Mouse (Mus musculus): ENCODE measurements around the gene Smarca2. TPM values are rescaled to one million over a fixed set of nuclear protein-coding genes. Genes with fewer than 3 reads are reported as not detected.
"Not testable (repeated sequence)": the region's sequence is repeated elsewhere in the genome, so short reads cannot be mapped to it uniquely, and the experiment has no call there.

Smarca2 gene
- polyA plus RNA-seq, 1 experiment from 2014 or later: 36.3 TPM

DNA sequence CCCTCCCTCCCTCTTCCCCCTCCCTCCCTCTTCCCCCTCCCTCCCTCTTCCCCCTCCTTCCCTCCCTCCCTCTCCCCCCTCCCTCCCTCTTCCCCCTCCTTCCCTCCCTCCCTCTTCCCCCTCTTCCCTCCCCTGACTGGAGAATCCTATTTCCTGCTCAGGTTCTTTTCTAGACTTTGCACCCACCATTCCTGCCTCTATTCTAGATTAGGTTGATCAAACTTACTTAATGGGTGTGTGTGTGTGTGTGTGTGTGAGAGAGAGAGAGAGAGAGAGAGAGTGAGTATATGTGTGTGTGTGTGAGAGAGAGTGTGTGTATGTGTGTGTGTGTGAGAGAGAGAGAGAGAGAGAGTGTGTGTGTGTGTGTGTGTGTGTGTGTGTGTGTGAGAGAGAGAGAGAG lies 66.6 kb downstream of the Smarca2 start:
- H3K9me3 ChIP-seq; H3K27ac ChIP-seq; H3K27me3 ChIP-seq (replicated peaks); H3K4me3 ChIP-seq (replicated peaks); H3K4me2 ChIP-seq (replicated peaks); H3K4me1 ChIP-seq (replicated peaks); H3K9ac ChIP-seq; H3K36me3 ChIP-seq: not testable (repeated sequence)
- ATAC-seq: 0 out of 2 replicates have a peak, but pooled peaks have one; percentile 45

- Histone ChIP-seq H3K4me1 (replicated peaks) (no peaks in the 10 kb centered on the region), H3K9ac (no peak overlapping the region), H3K27me3 (replicated peaks) (no peaks in the 10 kb centered on the region), H3K4me3 (replicated peaks) (no peak overlapping the region), H3K9me3 (no peaks in the 10 kb centered on the region), H3K36me3 (0 out of 2 replicates have a peak, but pooled peaks cover 2% of the 10 kb centered on the region), H3K4me2 (replicated peaks) (no peak overlapping the region), H3K27ac (no peak overlapping the region)
- no peak for ATAC-seq
- WGBS: 60% methylated on average over 6 of the region's 6 CpGs
Measured at GRCm38 (mm10) chr19:26675917-26676316, 71.1 kb downstream of the Smarca2 start.

DNA sequence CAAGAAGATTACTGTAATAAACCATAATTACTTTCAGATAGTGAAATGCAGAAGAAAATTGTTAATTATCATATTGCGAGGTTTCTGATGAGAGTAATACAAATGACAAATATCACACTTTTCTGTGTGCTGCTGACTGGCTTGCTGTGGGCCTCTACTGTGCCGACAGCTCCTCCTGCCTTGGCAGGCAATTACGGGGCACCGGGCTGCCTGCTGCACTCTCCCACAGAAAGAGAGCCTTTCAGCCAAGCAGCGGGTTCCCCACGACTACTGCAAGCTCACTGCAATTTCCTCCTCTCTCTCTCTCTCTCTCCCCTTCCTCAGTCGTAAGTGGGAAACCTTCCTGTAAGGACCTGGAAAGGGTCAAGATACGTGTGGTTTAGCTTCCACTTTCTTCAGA lies 73.7 kb downstream of the Smarca2 start:
- Histone ChIP-seq H3K27me3 (replicated peaks) (no peaks in the 10 kb centered on the region), H3K27ac (no peak overlapping the region), H3K9me3 (no peaks in the 10 kb centered on the region), H3K36me3 (0 out of 2 replicates have a peak, but pooled peaks cover 6% of the 10 kb centered on the region), H3K4me2 (replicated peaks) (no peak overlapping the region), H3K4me1 (replicated peaks) (no peaks in the 10 kb centered on the region), H3K4me3 (replicated peaks) (no peak overlapping the region), H3K9ac (no peak overlapping the region)
- ATAC-seq: no peak
- WGBS: 49% methylated on average over 8 of the region's 8 CpGs

- Histone ChIP-seq H3K4me1 (replicated peaks) (no peaks in the 10 kb centered on the region), H3K9me3 (no peaks in the 10 kb centered on the region), H3K27me3 (replicated peaks) (no peaks in the 10 kb centered on the region), H3K36me3 (0 out of 2 replicates have a peak, but pooled peaks cover 4% of the 10 kb centered on the region), H3K9ac (no peak overlapping the region), H3K4me3 (replicated peaks) (no peak overlapping the region), H3K27ac (no peak overlapping the region), H3K4me2 (replicated peaks) (no peak overlapping the region)
- ATAC-seq: no peak
- 76% methylated on average over 3 of the region's 3 CpGs for WGBS
Measured at GRCm38 (mm10) chr19:26679674-26680073, 74.8 kb downstream of the Smarca2 start.

GRCm38 (mm10) chr19:26681549-26681948 lies 76.7 kb downstream of the Smarca2 start:
- Histone ChIP-seq H3K9ac (no peak overlapping the region), H3K4me3 (replicated peaks) (no peak overlapping the region), H3K27ac (no peak overlapping the region), H3K36me3 (0 out of 2 replicates have a peak, but pooled peaks cover 4% of the 10 kb centered on the region), H3K27me3 (replicated peaks) (no peaks in the 10 kb centered on the region), H3K4me1 (replicated peaks) (no peaks in the 10 kb centered on the region), H3K4me2 (replicated peaks) (no peak overlapping the region), H3K9me3 (no peaks in the 10 kb centered on the region)
- no peak for ATAC-seq
- WGBS: 92% methylated on average over 8 of the region's 8 CpGs

DNA sequence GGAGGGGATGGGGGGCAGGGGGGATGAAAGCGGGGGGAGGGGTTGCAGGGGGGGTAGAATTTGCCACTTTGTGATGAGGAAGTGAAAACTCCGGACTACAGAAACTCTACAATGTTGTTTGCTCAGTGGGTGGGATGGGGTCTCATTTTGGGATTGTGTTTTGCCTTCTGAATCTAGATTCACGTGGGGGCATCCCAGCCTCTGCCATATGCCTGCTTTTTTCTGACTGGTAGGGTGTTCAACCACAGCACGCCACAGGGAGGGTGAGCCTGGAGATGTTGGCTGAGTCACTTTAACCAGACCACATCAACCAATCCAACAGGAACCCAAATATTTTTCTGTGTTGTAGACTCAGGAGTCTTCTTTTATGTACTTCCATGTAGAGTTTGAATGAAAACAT lies 77.3 kb downstream of the Smarca2 start:
- 0 out of 2 replicates have a peak, but pooled peaks cover 4% of the 10 kb centered on the region for H3K36me3 ChIP-seq

GRCm38 (mm10) chr19:26682731-26683130 lies 77.9 kb downstream of the Smarca2 start:
- Histone ChIP-seq H3K9me3 (no peaks in the 10 kb centered on the region), H3K4me3 (replicated peaks) (no peak overlapping the region), H3K4me1 (replicated peaks) (no peaks in the 10 kb centered on the region), H3K4me2 (replicated peaks) (no peak overlapping the region), H3K36me3 (0 out of 2 replicates have a peak, but pooled peaks cover 4% of the 10 kb centered on the region), H3K27me3 (replicated peaks) (no peaks in the 10 kb centered on the region), H3K9ac (no peak overlapping the region), H3K27ac (no peak overlapping the region)
- no peak for ATAC-seq
- 96% methylated on average over 2 of the region's 2 CpGs for WGBS

More for the DNA sequence above, 77.3 kb downstream of the Smarca2 start:
- no peaks in the 10 kb centered on the region for H3K27me3 ChIP-seq (replicated peaks)
- H3K9ac ChIP-seq: no peak overlapping the region
- ATAC-seq: no peak
- no peaks in the 10 kb centered on the region for H3K9me3 ChIP-seq
- H3K4me2 ChIP-seq (replicated peaks): no peak overlapping the region
- no peaks in the 10 kb centered on the region for H3K4me1 ChIP-seq (replicated peaks)
- H3K4me3 ChIP-seq (replicated peaks): no peak overlapping the region
- 86% methylated on average over 4 of the region's 4 CpGs for WGBS
- no peak overlapping the region for H3K27ac ChIP-seq

GRCm38 (mm10) chr19:26683731-26684130 lies 78.9 kb downstream of the Smarca2 start:
- no peaks in the 10 kb centered on the region for H3K27me3 ChIP-seq (replicated peaks)
- no peaks in the 10 kb centered on the region for H3K9me3 ChIP-seq
- H3K9ac ChIP-seq: no peak overlapping the region
- no peak overlapping the region for H3K27ac ChIP-seq
- H3K36me3 ChIP-seq: 0 out of 2 replicates have a peak, but pooled peaks cover 4% of the 10 kb centered on the region
- no peak overlapping the region for H3K4me2 ChIP-seq (replicated peaks)
- 92% methylated on average over 8 of the region's 8 CpGs for WGBS
- H3K4me3 ChIP-seq (replicated peaks): no peak overlapping the region
- ATAC-seq: no peak
- H3K4me1 ChIP-seq (replicated peaks): no peaks in the 10 kb centered on the region

DNA sequence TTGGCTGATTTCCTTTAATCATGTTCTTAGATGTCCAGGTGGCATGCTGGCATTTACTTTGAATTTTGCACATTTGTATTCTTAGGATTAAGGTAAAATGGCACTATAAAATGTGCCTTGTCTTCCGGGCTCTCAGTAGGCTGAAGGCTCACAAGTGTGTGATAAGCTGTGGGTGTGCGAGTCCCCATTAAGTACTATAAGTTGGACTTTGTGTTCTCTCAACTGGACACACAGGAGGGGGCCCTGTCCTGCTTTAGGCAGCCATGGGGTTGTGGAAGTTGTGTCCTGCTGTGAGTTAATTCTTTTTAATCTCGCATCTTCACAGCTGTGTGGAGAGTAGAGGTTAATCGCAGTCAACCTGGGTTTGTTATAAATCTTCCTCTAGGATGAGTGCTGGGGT lies 85.7 kb downstream of the Smarca2 start:
- Histone ChIP-seq H3K4me1 (replicated peaks) (no peaks in the 10 kb centered on the region), H3K27ac (no peak overlapping the region), H3K9me3 (no peaks in the 10 kb centered on the region), H3K4me2 (replicated peaks) (no peak overlapping the region), H3K36me3 (0 out of 2 replicates have a peak, but pooled peaks cover 2% of the 10 kb centered on the region), H3K9ac (no peak overlapping the region), H3K27me3 (replicated peaks) (no peaks in the 10 kb centered on the region), H3K4me3 (replicated peaks) (no peak overlapping the region)
- 71% methylated on average over 4 of the region's 4 CpGs for WGBS
- no peak for ATAC-seq

DNA sequence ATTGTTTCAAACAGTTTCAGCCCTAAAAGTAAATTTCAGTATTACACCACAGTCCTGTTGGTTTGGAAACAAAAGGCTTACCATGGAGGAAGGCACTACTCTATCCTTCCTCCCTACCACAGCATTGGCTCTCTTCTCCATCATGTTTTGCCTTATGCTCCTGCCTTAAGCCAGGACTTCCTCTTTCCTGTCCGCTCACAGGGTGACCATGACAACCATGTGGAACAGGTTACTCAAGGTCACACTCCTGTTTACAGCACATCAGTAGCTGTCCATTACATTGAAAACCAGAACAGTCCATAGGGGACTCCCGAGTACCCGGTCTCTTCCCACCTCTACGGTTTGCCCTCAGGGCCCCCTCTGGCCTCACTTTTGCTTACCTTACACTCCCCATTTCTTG lies 92.3 kb downstream of the Smarca2 start:
- WGBS: 33% methylated on average over 4 of the region's 4 CpGs
- no peak for ATAC-seq
- H3K27me3 ChIP-seq (replicated peaks): no peaks in the 10 kb centered on the region
- no peaks in the 10 kb centered on the region for H3K4me1 ChIP-seq (replicated peaks)
- H3K9ac ChIP-seq: no peak overlapping the region
- no peak overlapping the region for H3K4me2 ChIP-seq (replicated peaks)
- no peak overlapping the region for H3K27ac ChIP-seq
- no peak overlapping the region for H3K4me3 ChIP-seq (replicated peaks)
- 0 out of 2 replicates have a peak, but pooled peaks cover 2% of the 10 kb centered on the region for H3K36me3 ChIP-seq
- H3K9me3 ChIP-seq: no peaks in the 10 kb centered on the region

- no peaks in the 10 kb centered on the region for H3K27me3 ChIP-seq (replicated peaks)
- no peak overlapping the region for H3K27ac ChIP-seq
- H3K36me3 ChIP-seq: no peaks in the 10 kb centered on the region
- WGBS: 76% methylated on average over 10 of the region's 10 CpGs
- ATAC-seq: no peak
- H3K4me3 ChIP-seq (replicated peaks): no peak overlapping the region
- no peaks in the 10 kb centered on the region for H3K9me3 ChIP-seq
- H3K4me1 ChIP-seq (replicated peaks): 0 out of 2 replicates have a peak, but pooled peaks cover 3% of the 10 kb centered on the region
- H3K4me2 ChIP-seq (replicated peaks): no peak overlapping the region
- no peak overlapping the region for H3K9ac ChIP-seq
Measured at GRCm38 (mm10) chr19:26704545-26705209, 99.8 kb downstream of the Smarca2 start.

DNA sequence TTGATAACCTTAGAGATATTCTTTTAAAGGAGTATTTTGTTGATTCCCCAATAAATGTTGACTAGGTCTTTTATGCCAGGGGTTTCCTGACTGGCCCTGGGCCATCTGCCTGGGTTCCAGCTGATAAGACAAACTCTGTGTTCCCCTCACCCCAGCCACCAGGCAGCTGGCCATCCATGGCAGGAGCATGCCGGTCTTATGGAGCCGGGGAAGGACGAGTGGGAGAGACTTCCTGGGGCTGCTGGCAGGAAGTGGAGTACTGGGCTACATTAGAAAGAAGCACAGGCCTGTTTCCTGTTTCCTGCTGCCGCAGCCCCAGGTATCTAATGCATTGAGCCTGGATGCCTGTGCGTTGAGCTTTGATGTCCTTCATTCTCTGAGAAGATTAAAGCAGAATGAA lies 102.1 kb downstream of the Smarca2 start:
- H3K27ac ChIP-seq: no peak overlapping the region
- no peak for ATAC-seq
- no peak overlapping the region for H3K9ac ChIP-seq
- H3K9me3 ChIP-seq: no peaks in the 10 kb centered on the region
- no peaks in the 10 kb centered on the region for H3K36me3 ChIP-seq
- H3K27me3 ChIP-seq (replicated peaks): no peaks in the 10 kb centered on the region
- H3K4me1 ChIP-seq (replicated peaks): 0 out of 2 replicates have a peak, but pooled peaks cover 3% of the 10 kb centered on the region
- 52% methylated on average over 5 of the region's 5 CpGs for WGBS
- H3K4me3 ChIP-seq (replicated peaks): no peak overlapping the region
- H3K4me2 ChIP-seq (replicated peaks): no peak overlapping the region

DNA sequence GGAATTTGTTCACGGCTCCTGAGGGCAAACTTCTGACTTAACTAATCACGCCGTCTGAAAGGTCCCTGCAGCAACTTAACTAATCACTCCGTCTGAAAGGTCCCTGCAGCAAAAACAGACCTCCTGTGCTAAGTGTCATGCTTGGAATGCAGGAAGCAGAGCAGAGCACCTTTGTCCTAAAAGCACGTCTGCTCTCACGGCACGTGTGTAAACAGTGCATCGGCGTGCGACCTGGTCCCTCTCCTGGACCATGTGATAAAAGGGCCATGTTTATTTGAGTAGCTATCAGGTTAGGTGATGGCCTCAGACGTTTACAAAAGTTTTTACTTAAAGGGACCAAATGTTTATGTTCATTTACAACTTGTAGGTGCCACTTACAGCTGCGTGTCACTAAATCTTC lies 104.2 kb downstream of the Smarca2 start:
- no peak overlapping the region for H3K27ac ChIP-seq
- H3K4me3 ChIP-seq (replicated peaks): no peak overlapping the region
- H3K9ac ChIP-seq: no peak overlapping the region
- peak; percentile 49; the same call in 1 of the 2 replicates for ATAC-seq
- H3K4me2 ChIP-seq (replicated peaks): no peak overlapping the region
- H3K9me3 ChIP-seq: no peaks in the 10 kb centered on the region
- WGBS: 20% methylated on average over 12 of the region's 12 CpGs
- H3K36me3 ChIP-seq: no peaks in the 10 kb centered on the region
- H3K4me1 ChIP-seq (replicated peaks): 0 out of 2 replicates have a peak, but pooled peaks cover 3% of the 10 kb centered on the region
- H3K27me3 ChIP-seq (replicated peaks): no peaks in the 10 kb centered on the region

Data from intestine, embryonic 15.5 days (tissue).